Comparison of ENCODE assay signal across 17 mouse cellular contexts in genomic region chr12:81690751-81691150, GRCm38 (mm10). TPM values are rescaled to one million over a fixed set of nuclear protein-coding genes. Genes with fewer than 3 reads are reported as not detected.
DNase-seq lines count a peak whose midpoint lies in the region.
"Had no signal": no experiment of that assay in that cellular context is flagged by ENCODE, and none has a peak within 500 bp of the region (broad histone marks: within the 10 kb centered on the region; RNA-seq: fewer than 3 reads in every experiment).

No protein-coding gene starts in this region.

- no peaks in the 10 kb centered on the region for H3K9me3 ChIP-seq in embryonic facial prominence, embryonic 10.5 days
- H3K9me3 ChIP-seq: embryonic facial prominence, embryonic 12.5 days; forebrain, embryonic 12.5 days; limb, embryonic 12.5 days; midbrain, embryonic 15.5 days; stomach, embryonic 15.5 days had no signal

- WGBS in embryonic facial prominence, embryonic 10.5 days: 78% methylated on average over 7 of the region's 7 CpGs

- 0 out of 2 replicates have a peak overlapping the region, but pooled peaks have one; percentile 8 for H3K27ac ChIP-seq in embryonic facial prominence, embryonic 10.5 days (replicated peaks)
- H3K27ac ChIP-seq: embryonic facial prominence, embryonic 12.5 days; forebrain, embryonic 12.5 days; hindbrain, embryonic 14.5 days; limb, embryonic 12.5 days; midbrain, embryonic 15.5 days; stomach, embryonic 15.5 days had no signal

- H3K36me3 ChIP-seq in embryonic facial prominence, embryonic 10.5 days (replicated peaks): no peaks in the 10 kb centered on the region
- H3K36me3 ChIP-seq: embryonic facial prominence, embryonic 12.5 days; forebrain, embryonic 12.5 days; limb, embryonic 12.5 days; midbrain, embryonic 15.5 days; stomach, embryonic 15.5 days had no signal

- no peaks in the 10 kb centered on the region for H3K27me3 ChIP-seq in embryonic facial prominence, embryonic 10.5 days (replicated peaks; ENCODE audit: low read depth, poor library complexity, severe bottlenecking)
- H3K27me3 ChIP-seq: embryonic facial prominence, embryonic 12.5 days; forebrain, embryonic 12.5 days; limb, embryonic 12.5 days; midbrain, embryonic 15.5 days; stomach, embryonic 15.5 days had no signal

- H3K4me3 ChIP-seq in embryonic facial prominence, embryonic 10.5 days: no peak overlapping the region
- H3K4me3 ChIP-seq: embryonic facial prominence, embryonic 12.5 days; forebrain, embryonic 12.5 days; limb, embryonic 12.5 days; midbrain, embryonic 15.5 days; stomach, embryonic 15.5 days had no signal

- intact Hi-C loops in heart, postnatal 25 days (cut with DNase I): no loop called here

- DNase-seq in embryonic facial prominence, embryonic 10.5 days (ENCODE audit: low spot score): no peak
- peak; percentile 22 to 30 for DNase-seq in heart, adult 18-20 months
- peak; percentile 4 for DNase-seq in heart, postnatal 25 days (ENCODE audit: low spot score)
- peak; percentile 43 to 53 for DNase-seq in kidney, postnatal 36 days
- no peak for DNase-seq in ovary, postnatal 10 days (ENCODE audit: low spot score)
- no peak for DNase-seq in urinary bladder, postnatal 36 days (ENCODE audit: low spot score in 2 of 2)
- no peak for DNase-seq in thymus, postnatal 4 days
- DNase-seq: cerebellum, adult 9-10 months; gastrocnemius, postnatal 10 days; liver, postnatal 0 days; thymus, postnatal 36 days had no signal

- peaks cover 26% of the 10 kb centered on the region for H3K4me1 ChIP-seq in embryonic facial prominence, embryonic 10.5 days
- H3K4me1 ChIP-seq: embryonic facial prominence, embryonic 12.5 days; limb, embryonic 12.5 days; stomach, embryonic 15.5 days had no signal

RNA-seq across cellular contexts. Expression of gene Ttc9, which starts 59.7 kb away (rescaled TPM):
- polyA plus RNA-seq in embryonic facial prominence, embryonic 10.5 days (2016; fragmentation: Nextera tagmentation; extraction: Ambion mirVana): 1.2 and 1.6 TPM in 2 replicates
- 1 to 10 TPM; 2.3 to 2.5 TPM for total RNA-seq in heart, adult 18-20 months (2021)
- total RNA-seq in heart, postnatal 25 days (2021): 1 to 10 TPM; 3.1 to 3.4 TPM
- polyA plus RNA-seq: liver, postnatal 0 days had no signal

Comparison
In these comparisons a context has a peak if more than half of its experiments do, and no peak if none do; other contexts are left out.
1. DNase-seq: peak in heart, adult 18-20 months (2 of 2), heart, postnatal 25 days (single experiment) and kidney, postnatal 36 days (2 of 2); none in embryonic facial prominence, embryonic 10.5 days (single experiment), ovary, postnatal 10 days (single experiment), urinary bladder, postnatal 36 days (0 of 2) and thymus, postnatal 4 days (single experiment).